Mouse (Mus musculus): ENCODE results near the gene Elob.
A peak's percentile ranks its signal among the peaks of the same experiment; 100 is the strongest.

The Elob gene

GRCm38 (mm10) chr17:23825591-23825990 is 3.3 kb downstream of the Elob start:
- no peak for DNase-seq (ENCODE audit: low spot score in 2 of 2)

GRCm38 (mm10) chr17:23823614-23824013 is 5.3 kb downstream of the Elob start:
- no peak for DNase-seq (ENCODE audit: low spot score in 2 of 2)

DNA sequence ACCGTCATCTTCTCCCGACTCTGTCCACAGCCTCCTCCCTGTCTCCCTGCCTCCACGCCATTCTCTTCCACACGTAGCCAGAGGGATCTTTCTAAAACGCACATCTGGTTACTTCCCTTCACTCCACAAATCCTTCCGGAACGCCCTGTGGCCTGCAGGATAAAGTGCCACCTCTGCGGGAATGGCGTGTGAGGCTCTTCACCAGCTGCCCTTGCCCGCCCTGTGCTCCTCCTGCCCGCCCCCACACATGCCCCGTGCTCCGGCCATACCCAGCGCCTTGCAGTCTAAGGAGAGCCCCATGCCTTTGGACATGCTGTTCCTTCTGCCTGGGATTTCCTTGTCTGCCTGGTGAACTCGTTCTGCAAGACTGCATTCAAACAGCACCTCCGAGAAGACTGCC is 5.9 kb downstream of the Elob start:
- no peak for DNase-seq (ENCODE audit: low spot score in 2 of 2)

- DNase-seq (ENCODE audit: low spot score in 2 of 2) = no peak
Measured at GRCm38 (mm10) chr17:23822094-23822493, 6.8 kb downstream of the Elob start.

GRCm38 (mm10) chr17:23820731-23821130 is 8.2 kb downstream of the Elob start:
- no peak for DNase-seq (ENCODE audit: low spot score in 2 of 2)

DNA sequence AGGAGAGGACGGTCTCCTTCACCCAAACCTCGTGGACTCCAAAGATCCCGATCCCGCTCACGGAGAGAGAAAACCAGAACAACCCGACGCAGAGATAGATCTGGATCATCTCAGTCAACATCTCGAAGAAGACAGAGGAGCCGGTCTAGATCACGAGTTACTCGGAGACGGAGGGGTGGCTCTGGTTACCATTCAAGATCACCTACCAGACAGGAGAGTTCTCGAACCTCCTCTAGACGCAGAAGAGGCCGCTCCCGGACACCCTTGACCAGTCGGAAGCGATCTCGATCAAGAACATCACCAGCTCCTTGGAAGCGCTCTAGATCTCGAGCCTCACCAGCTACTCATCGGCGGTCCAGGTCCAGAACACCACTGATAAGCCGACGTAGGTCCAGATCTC is 9.7 kb downstream of the Elob start:
- DNase-seq (ENCODE audit: low spot score in 2 of 2) = no peak

GRCm38 (mm10) chr17:23818579-23818978 is 10.4 kb downstream of the Elob start:
- DNase-seq (ENCODE audit: low spot score in 2 of 2) = no peak

- DNase-seq (ENCODE audit: low spot score in 2 of 2) = no peak
Measured at GRCm38 (mm10) chr17:23815641-23816040, 13.3 kb downstream of the Elob start.

DNA sequence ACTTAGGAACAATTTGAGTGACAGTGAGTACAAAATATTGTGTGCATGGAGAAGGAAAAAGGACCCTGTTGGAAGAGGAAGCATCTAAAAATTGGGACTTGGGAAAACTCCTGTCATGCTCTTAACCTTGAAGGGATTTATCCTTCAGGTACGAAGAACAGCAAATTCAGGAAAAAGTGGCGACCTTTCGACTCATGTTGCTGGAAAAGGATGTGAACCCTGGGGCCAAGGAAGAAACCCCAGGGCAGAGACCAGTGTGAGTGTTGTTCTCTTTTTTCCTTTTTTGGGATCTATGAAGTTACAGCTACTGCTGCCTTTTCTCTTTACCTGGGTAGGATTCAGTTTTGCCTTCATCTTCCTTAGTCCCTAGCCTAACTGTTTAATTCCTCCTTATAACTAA is 21.0 kb downstream of the Elob start:
- no peak for DNase-seq (ENCODE audit: low spot score in 2 of 2)

DNA sequence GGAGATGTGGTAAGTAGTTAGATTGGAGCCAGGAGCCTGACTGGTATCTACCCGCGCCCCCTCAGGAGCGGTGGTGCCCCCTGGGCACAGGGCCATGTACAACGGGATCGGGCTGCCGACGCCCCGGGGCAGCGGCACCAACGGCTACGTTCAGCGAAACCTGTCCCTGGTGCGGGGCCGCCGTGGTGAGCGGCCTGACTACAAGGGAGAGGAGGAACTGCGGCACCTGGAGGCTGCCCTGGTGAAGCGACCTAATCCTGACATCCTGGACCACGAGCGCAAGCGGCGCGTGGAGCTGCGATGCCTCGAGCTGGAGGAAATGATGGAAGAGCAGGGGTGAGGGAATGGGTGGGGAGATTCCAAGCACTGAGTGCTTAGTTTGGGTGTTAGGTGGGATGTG is 22.1 kb downstream of the Elob start:
- DNase-seq (ENCODE audit: low spot score in 2 of 2) = no peak

DNA sequence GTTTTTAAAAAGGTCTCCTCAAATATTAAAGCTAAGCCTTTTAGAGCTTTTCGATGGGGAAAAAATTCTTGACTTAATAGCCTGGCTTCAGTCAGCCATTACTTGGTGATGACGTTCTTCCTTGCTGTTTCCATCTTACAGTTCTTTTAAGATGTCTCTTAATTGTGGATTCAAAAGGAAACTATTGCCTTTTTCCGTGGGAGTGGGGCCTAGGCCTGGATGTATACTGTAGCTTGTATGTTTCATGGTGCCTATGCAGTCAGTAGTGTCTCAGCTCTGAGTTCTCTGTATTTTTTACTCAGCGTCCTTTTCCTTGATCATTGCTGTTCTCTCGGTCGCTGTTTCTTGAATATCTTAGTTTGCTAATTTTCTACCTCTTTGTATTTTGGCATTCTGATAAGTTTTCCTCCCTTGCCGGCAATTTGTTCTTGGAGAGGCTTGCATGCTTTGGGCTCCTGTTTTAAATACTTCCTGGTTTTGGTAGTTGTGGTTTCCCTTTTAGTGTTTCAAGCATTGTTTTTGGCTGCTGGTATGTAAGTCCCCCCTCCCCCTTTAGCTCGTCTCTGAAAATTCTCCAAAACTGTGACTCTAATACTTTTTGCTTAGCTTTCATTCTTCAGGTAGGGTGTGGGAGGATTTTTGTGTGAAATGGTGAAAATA is 24.4 kb downstream of the Elob start:
- DNase-seq (ENCODE audit: low spot score in 2 of 2) = no peak

GRCm38 (mm10) chr17:23803366-23804041 is 25.4 kb downstream of the Elob start:
- peak; percentile 52 to 74 for DNase-seq (ENCODE audit: low spot score in 2 of 2)

- DNase-seq (ENCODE audit: low spot score in 2 of 2) = peak; percentile 93 to 98
Measured at GRCm38 (mm10) chr17:23802746-23803365, 26.1 kb downstream of the Elob start.

GRCm38 (mm10) chr17:23801627-23802026 is 27.3 kb downstream of the Elob start:
- no peak for DNase-seq (ENCODE audit: low spot score in 2 of 2)

- DNase-seq (ENCODE audit: low spot score in 2 of 2) = no peak
Measured at GRCm38 (mm10) chr17:23797316-23797715, 31.6 kb downstream of the Elob start.

GRCm38 (mm10) chr17:23795323-23795722 is 33.6 kb downstream of the Elob start:
- no peak for DNase-seq (ENCODE audit: low spot score in 2 of 2)

DNA sequence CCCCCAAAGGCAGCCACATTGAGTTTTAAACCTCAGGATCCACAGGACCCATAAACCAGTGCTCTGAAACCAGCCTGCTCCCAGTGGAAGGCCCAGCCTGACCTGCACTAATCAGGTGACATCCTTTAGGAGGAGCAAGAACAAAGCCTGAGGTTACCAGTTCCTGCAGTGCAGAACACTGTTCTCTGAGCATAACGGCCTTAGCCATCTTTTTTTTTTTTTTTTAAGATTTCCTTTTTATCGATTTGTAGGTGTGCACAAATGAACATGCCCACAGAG is 37.9 kb downstream of the Elob start:
- no peak for DNase-seq (ENCODE audit: low spot score in 2 of 2)

DNA sequence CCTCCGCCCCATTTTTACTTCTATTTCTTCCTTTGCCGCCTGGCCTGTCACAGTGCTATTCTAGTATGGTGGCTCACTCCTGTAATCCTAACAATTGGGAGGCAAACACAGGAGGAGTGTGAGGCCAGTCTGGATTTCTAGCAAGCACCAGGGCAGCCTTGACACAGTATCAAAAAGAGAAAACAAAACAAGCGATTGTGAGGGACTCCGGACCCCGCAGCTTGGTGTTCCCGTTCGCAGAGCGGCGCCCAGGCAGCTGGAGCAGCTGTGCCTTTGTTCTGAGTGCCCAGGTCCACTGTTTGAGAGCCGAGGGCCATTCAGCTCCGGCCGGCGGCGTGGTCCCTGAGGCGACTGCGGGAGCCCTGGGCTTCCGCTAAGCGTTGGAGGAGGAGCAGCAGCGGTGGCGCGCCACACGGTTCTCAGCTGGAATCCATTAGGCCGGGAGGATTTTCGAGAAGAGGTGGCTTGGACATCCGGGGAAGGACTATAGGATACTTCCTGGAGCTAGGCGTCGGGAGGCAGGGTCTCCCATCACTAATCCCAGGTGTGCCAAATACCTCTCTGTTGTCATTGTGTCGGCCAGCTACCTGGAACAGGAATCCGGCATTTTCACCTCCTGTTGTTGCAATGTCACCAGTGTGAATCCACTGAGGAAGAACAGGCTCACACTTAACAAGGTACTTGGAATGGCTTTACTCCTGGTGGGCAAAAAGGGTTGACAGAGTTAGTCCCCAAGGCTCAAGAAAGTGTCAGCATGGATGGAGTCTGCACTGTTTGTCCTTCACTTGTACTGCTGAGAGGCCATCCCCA is 38.5 kb downstream of the Elob start, which contains the start of gene Srrm2:
Srrm2 (plus strand) TSS at position 264 of the 810 bp plus-strand sequence.
- DNase-seq (ENCODE audit: low spot score in 2 of 2) = peak; percentile 46 to 54

DNA sequence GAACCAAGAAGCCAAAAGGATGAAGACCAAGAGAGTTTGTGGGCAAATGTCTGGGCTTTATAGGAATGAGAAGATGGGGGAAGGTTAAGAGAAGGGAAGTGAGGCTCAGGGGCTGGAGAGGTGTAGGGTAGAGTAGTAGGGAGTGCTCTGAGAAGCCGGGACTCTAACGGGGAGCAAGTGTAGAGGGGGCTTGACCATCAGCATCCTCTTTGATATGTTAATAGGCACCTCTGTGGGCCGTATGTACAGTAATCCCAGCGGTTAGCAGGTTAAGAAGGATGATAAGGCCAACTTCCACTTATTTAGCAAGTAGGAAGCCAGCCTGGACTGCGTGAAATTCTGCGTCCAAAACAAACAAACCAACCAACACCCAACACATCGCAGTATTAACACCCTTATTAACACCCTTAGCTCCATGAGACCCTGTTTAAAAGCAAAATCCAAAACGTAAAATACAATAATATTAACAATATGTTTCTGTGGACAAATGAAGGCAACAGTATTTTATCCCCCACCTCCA is 39.1 kb downstream of the Elob start:
- DNase-seq (ENCODE audit: low spot score in 2 of 2) = no peak

DNA sequence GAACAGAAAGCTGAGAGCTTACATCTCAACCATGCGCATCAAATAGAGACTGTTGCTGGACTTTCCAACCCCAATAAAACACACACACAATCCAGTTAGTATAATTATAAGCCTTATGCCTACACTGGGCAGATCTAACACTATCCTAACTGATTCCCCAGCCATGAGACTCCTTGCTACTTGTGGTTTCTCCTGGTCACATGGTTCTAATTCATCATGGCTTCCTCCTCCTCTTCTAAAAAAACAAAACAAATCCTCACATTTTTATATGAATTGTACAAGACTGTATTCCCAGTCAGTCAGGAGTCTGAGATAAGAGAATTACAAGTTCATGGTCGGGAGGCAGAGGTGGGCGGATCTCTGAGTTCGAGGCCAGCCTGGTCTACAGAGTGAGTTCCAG is 40.0 kb downstream of the Elob start:
- no peak for DNase-seq (ENCODE audit: low spot score in 2 of 2)

GRCm38 (mm10) chr17:23786510-23786931 is 42.4 kb downstream of the Elob start:
- DNase-seq (ENCODE audit: low spot score in 2 of 2) = no peak
